8 mouse cellular contexts compared by ENCODE assay signal in genomic region chrX:8101017-8101416, GRCm38 (mm10). TPM values are rescaled to one million over a fixed set of nuclear protein-coding genes. Genes with fewer than 3 reads are reported as not detected.
DNase-seq lines count a peak whose midpoint lies in the region; ATAC-seq and TF ChIP-seq lines count a peak whose summit lies in the region.

No protein-coding gene starts in this region.

- H3K4me2 ChIP-seq in forebrain, embryonic 14.5 days (ENCODE audit: low read length): no peak overlapping the region

- H3K27ac ChIP-seq in ES-E14 (ENCODE audit: insufficient read depth, low read depth, low read length, poor library complexity, severe bottlenecking): no peak overlapping the region
- peak overlapping the region; percentile 78 for H3K27ac ChIP-seq in forebrain, embryonic 14.5 days (ENCODE audit: low read depth, low read length)

- H3K36me3 ChIP-seq in ES-E14 (ENCODE audit: control insufficient read depth, insufficient read depth, low read length, poor library complexity, severe bottlenecking): no peaks in the 10 kb centered on the region
- H3K36me3 ChIP-seq in forebrain, embryonic 14.5 days (ENCODE audit: control insufficient read depth, insufficient read depth, low read length): no peaks in the 10 kb centered on the region

- WGBS in forebrain, embryonic 14.5 days: 24% methylated on average over 3 of the region's 3 CpGs

- ATAC-seq in forebrain, embryonic 14.5 days: peak; percentile 56

- H3K4me1 ChIP-seq in ES-E14 (ENCODE audit: control insufficient read depth in 2 of 2, insufficient read depth in 2 of 2, low read length in 2 of 2, poor library complexity in 1 of 2): no peaks in the 10 kb centered on the region; a peak in 1 of 4 replicates
- peaks cover 3% of the 10 kb centered on the region; the same call in 1 of the 2 replicates for H3K4me1 ChIP-seq in forebrain, embryonic 14.5 days (ENCODE audit: control insufficient read depth, insufficient read depth, low read length)

- no peaks in the 10 kb centered on the region for H3K9me3 ChIP-seq in ES-E14 (ENCODE audit: control insufficient read depth, insufficient read depth, low read depth, low read length)
- H3K9me3 ChIP-seq in forebrain, embryonic 14.5 days (replicated peaks; ENCODE audit: control insufficient read depth, low read length): no peaks in the 10 kb centered on the region

- no peaks in the 10 kb centered on the region for H3K27me3 ChIP-seq in forebrain, embryonic 14.5 days (replicated peaks; ENCODE audit: control insufficient read depth, insufficient read depth, low read length)

- H3K4me3 ChIP-seq in ES-E14 (ENCODE audit: insufficient read depth in 1 of 2, low read depth in 1 of 2, low read length in 2 of 2, poor library complexity in 1 of 2, severe bottlenecking in 1 of 2): no peak overlapping the region
- H3K4me3 ChIP-seq in forebrain, embryonic 14.5 days (ENCODE audit: low read depth, low read length): no peak overlapping the region

- H3K9ac ChIP-seq in ES-E14 (ENCODE audit: insufficient read depth, low read depth, low read length, poor library complexity, severe bottlenecking): no peak overlapping the region
- no peak overlapping the region for H3K9ac ChIP-seq in forebrain, embryonic 14.5 days (ENCODE audit: low read length)

- in situ Hi-C loops in ES-E14 (cut with MboI; ENCODE audit: low sequenced_read_pairs in 2 of 2, unreplicated experiment in 2 of 2): no loop called here

- DNase-seq in cerebellum, postnatal 25 days: peak; percentile 10 to 15
- no peak for DNase-seq in cerebellum, adult 9-11 months
- DNase-seq in ES-E14 (ENCODE audit: low read depth, low spot score): peak; percentile 72
- DNase-seq in forebrain, embryonic 14.5 days (ENCODE audit: low spot score): peak; percentile 96
- DNase-seq in left cerebral cortex, adult 18-20 months (ENCODE audit: low spot score in 2 of 2): peak; percentile 15 to 30
- peak; percentile 67 for DNase-seq in neural tube, embryonic 10.5 days (ENCODE audit: extremely low spot score, low spot score)
- DNase-seq in gastrocnemius, postnatal 25 days: no peak
- DNase-seq in spleen, postnatal 36 days (ENCODE audit: low spot score in 2 of 2): no peak

TF ChIP-seq in ES-E14, 5 proteins besides CTCF, POLR2A, EP300 and RAD21:
- peak; percentile 100 for TF ChIP-seq ZNF384 (IDR thresholded peaks at IDR 0.05; ENCODE audit: low read depth, low read length)
- TF ChIP-seq CHD2 (IDR thresholded peaks at IDR 0.05; ENCODE audit: low read depth, low read length): peak; percentile 73; the same call in 1 of the 2 replicates
- TF ChIP-seq MAFK (IDR thresholded peaks at IDR 0.05; ENCODE audit: insufficient read depth, low read depth, low read length): peak; percentile 43; the same call in 1 of the 2 replicates
- TF ChIP-seq ZC3H11A (IDR thresholded peaks at IDR 0.05; ENCODE audit: borderline replicate concordance, low read depth, low read length): peak; percentile 60; the same call in 1 of the 2 replicates
- TF ChIP-seq HCFC1 (IDR thresholded peaks at IDR 0.05; ENCODE audit: borderline replicate concordance, insufficient read depth, low read length): no peak

RNA-seq across cellular contexts. Expression of gene Was, which starts 10.7 kb away (rescaled TPM):
- total RNA-seq in ES-E14 (2012; rRNA removed): 2.0 and 3.5 TPM in 2 replicates
- polyA plus RNA-seq in forebrain, embryonic 14.5 days (2014; fragmentation: Nextera tagmentation; extraction: Ambion mirVana): 0.15 and 0.33 TPM in 2 replicates
- total RNA-seq in left cerebral cortex, adult 18-20 months (2021): 1 to 10 TPM; 1.3 to 1.5 TPM
- under 1 TPM; 0.46 to 0.54 TPM for total RNA-seq in gastrocnemius, postnatal 25 days (2021)

RNA-seq across cellular contexts. Expression of gene Suv39h1, which starts 26.5 kb away (rescaled TPM):
- 26.9 and 42.6 TPM in 2 replicates for total RNA-seq in ES-E14 (2012; rRNA removed)
- polyA plus RNA-seq in forebrain, embryonic 14.5 days (2014; fragmentation: Nextera tagmentation; extraction: Ambion mirVana): 42.8 and 47.7 TPM in 2 replicates
- 10 to 100 TPM; 21.1 to 30.2 TPM for total RNA-seq in left cerebral cortex, adult 18-20 months (2021)
- total RNA-seq in gastrocnemius, postnatal 25 days (2021): 1 to 10 TPM; 3.0 to 3.6 TPM

RNA-seq across cellular contexts. Expression of gene Wdr13, which starts 31.7 kb away (rescaled TPM):
- 17.1 and 25.7 TPM in 2 replicates for total RNA-seq in ES-E14 (2012; rRNA removed)
- 35.2 and 43.2 TPM in 2 replicates for polyA plus RNA-seq in forebrain, embryonic 14.5 days (2014; fragmentation: Nextera tagmentation; extraction: Ambion mirVana)
- 100 to 1,000 TPM; 190 TPM for total RNA-seq in left cerebral cortex, adult 18-20 months (2021)
- total RNA-seq in gastrocnemius, postnatal 25 days (2021): 10 to 100 TPM; 11.8 to 16.3 TPM

RNA-seq across cellular contexts. Expression of gene Rbm3, which starts 44.7 kb away (rescaled TPM):
- total RNA-seq in ES-E14 (2012; rRNA removed): 312 and 423 TPM in 2 replicates
- 388 and 477 TPM in 2 replicates for polyA plus RNA-seq in forebrain, embryonic 14.5 days (2014; fragmentation: Nextera tagmentation; extraction: Ambion mirVana)
- total RNA-seq in left cerebral cortex, adult 18-20 months (2021): 100 to 1,000 TPM in 1 of 2 experiments, 10 to 100 TPM in 1; 87.6 to 133 TPM
- total RNA-seq in gastrocnemius, postnatal 25 days (2021): 10 to 100 TPM; 44.1 to 60.8 TPM

Comparison
In these comparisons a context has a peak if more than half of its experiments do, and no peak if none do; other contexts are left out.
1. DNase-seq: peak in cerebellum, postnatal 25 days (2 of 2), ES-E14 (single experiment), forebrain, embryonic 14.5 days (single experiment), left cerebral cortex, adult 18-20 months (2 of 2) and neural tube, embryonic 10.5 days (single experiment); none in cerebellum, adult 9-11 months (single experiment), gastrocnemius, postnatal 25 days (single experiment) and spleen, postnatal 36 days (0 of 2).